Mouse (Mus musculus) gastrocnemius, adult 2 months (tissue): ENCODE measurements around the gene Sh3bp1. TPM values are rescaled to one million over a fixed set of nuclear protein-coding genes. Genes with fewer than 3 reads are reported as not detected.
"Not testable (repeated sequence)": the region's sequence is repeated elsewhere in the genome, so short reads cannot be mapped to it uniquely, and the experiment has no call there.

Source experiments
- DNase-seq: peaks from one replicate; pipeline ENCODE4 v3.0.0; 2022
- H3K27ac ChIP-seq: fragments of 200-600 bp; 2 replicates; pipeline ENCODE4 v1.8.1; 2022; ENCODE audit warnings: mild to moderate bottlenecking
- H3K4me3 ChIP-seq: fragments of 200-600 bp; 2 replicates; pipeline ENCODE4 v1.8.1; 2022; ENCODE audit warnings: mild to moderate bottlenecking, moderate library complexity
- CTCF ChIP-seq: fragments of 200-600 bp; IDR thresholded peaks from 2 replicates; pipeline ENCODE4 v1.8.1; 2022; ENCODE audit warnings: antibody characterized with exemption, mild to moderate bottlenecking, moderate library complexity
- intact Hi-C: fragments of 180-260 bp; cut with DNase I; formaldehyde crosslinking; loops from one replicate; pipeline ENCODE4 v1.15.1; 2025
- total RNA-seq, 2 experiments: library from RNA; stranded (reverse); gene quantifications; 2 replicates each; pipeline ENCODE4 v1.2.3; 2021

Gene Sh3bp1
- total RNA-seq, 2 experiments from 2014 or later: 1.4 to 2.0 TPM

GRCm38 (mm10) chr15:78868398-78868797, 31.2 kb upstream of the Sh3bp1 start:
- intact Hi-C loops: no loop called here
- DNase-seq: no peak
- Histone ChIP-seq H3K27ac (peak overlapping the region; percentile 56), H3K4me3 (no peak overlapping the region)
- no peak for TF ChIP-seq CTCF

GRCm38 (mm10) chr15:78868826-78869233, 30.7 kb upstream of the Sh3bp1 start:
- no peak for DNase-seq
- intact Hi-C loops: no loop called here
- TF ChIP-seq CTCF: no peak
- H3K27ac ChIP-seq: peak overlapping the region; percentile 56
- H3K4me3 ChIP-seq: no peak overlapping the region

- Histone ChIP-seq H3K27ac (no peak overlapping the region), H3K4me3 (no peak overlapping the region)
- TF ChIP-seq CTCF: peak; percentile 87
- intact Hi-C loops: loop anchor here (1.0 kb wide), 1 partner anchor 43 kb away; no protein-coding TSS in a partner anchor
- DNase-seq: peak; percentile 55
Measured at GRCm38 (mm10) chr15:78869775-78870174, 29.8 kb upstream of the Sh3bp1 start.

GRCm38 (mm10) chr15:78872021-78872608, 27.5 kb upstream of the Sh3bp1 start:
- Histone ChIP-seq H3K4me3 (no peak overlapping the region), H3K27ac (no peak overlapping the region)
- no peak for DNase-seq
- intact Hi-C loops: no loop called here
- TF ChIP-seq CTCF: no peak

- no peak overlapping the region for H3K4me3 ChIP-seq
- H3K27ac ChIP-seq: no peak overlapping the region
- TF ChIP-seq CTCF: no peak
- no peak for DNase-seq
- intact Hi-C loops: no loop called here
Measured at GRCm38 (mm10) chr15:78873803-78874435, 25.6 kb upstream of the Sh3bp1 start.

- intact Hi-C loops: no loop called here
- Histone ChIP-seq H3K4me3 (no peak overlapping the region), H3K27ac (no peak overlapping the region)
- TF ChIP-seq CTCF: no peak
- DNase-seq: no peak
Measured at GRCm38 (mm10) chr15:78874989-78875388, 24.6 kb upstream of the Sh3bp1 start.

- intact Hi-C loops: no loop called here
- no peak for TF ChIP-seq CTCF
- Histone ChIP-seq H3K4me3 (no peak overlapping the region), H3K27ac (peak overlapping the region; percentile 97; the same call in 1 of the 2 replicates)
- no peak for DNase-seq
Measured at GRCm38 (mm10) chr15:78875537-78875936, 24.0 kb upstream of the Sh3bp1 start.

- peak overlapping the region; percentile 97 for H3K27ac ChIP-seq
- peak; percentile 79 for TF ChIP-seq CTCF
- peak overlapping the region; percentile 95 for H3K4me3 ChIP-seq
- DNase-seq: peak; percentile 81
- intact Hi-C loops: no loop called here
Measured at GRCm38 (mm10) chr15:78876258-78876696, 23.3 kb upstream of the Sh3bp1 start.

GRCm38 (mm10) chr15:78876991-78877809, 22.4 kb upstream of the Sh3bp1 start, which contains the start of gene Gga1:
TSS of gene Gga1 (plus strand) at chr15:78877190.
- DNase-seq: peak; percentile 94
- TF ChIP-seq CTCF: peak; percentile 44
- intact Hi-C loops: no loop called here
- Histone ChIP-seq H3K4me3 (peak within 1 kb of the TSS; percentile 95), H3K27ac (peak within 1 kb of the TSS; percentile 97)

GRCm38 (mm10) chr15:78877810-78878390, 21.7 kb upstream of the Sh3bp1 start:
- Histone ChIP-seq H3K4me3 (peak overlapping the region; percentile 95), H3K27ac (peak overlapping the region; percentile 97)
- no peak for TF ChIP-seq CTCF
- DNase-seq: no peak
- intact Hi-C loops: no loop called here

- H3K4me3 ChIP-seq: peak overlapping the region; percentile 95
- intact Hi-C loops: not testable (repeated sequence)
- peak overlapping the region; percentile 97 for H3K27ac ChIP-seq
- peak; percentile 51 for DNase-seq
Measured at GRCm38 (mm10) chr15:78878792-78879516, 20.6 kb upstream of the Sh3bp1 start.

- H3K27ac ChIP-seq: no peak overlapping the region
- DNase-seq: no peak
- no peak overlapping the region for H3K4me3 ChIP-seq
- no peak for TF ChIP-seq CTCF
- intact Hi-C loops: no loop called here
Measured at GRCm38 (mm10) chr15:78880432-78880831, 19.1 kb upstream of the Sh3bp1 start.
